Mouse (Mus musculus) liver, embryonic 11.5 days (tissue): ENCODE results near the gene Pacs2. TPM values are rescaled to one million over a fixed set of nuclear protein-coding genes. Genes with fewer than 3 reads are reported as not detected.

ENCODE experiments used
- ATAC-seq: fragments of 200-750 bp; cut with Nextera tagmentation; replicated peaks from 2 replicates; pipeline ENCODE4 v1.8.0; 2017; ENCODE audit warnings: moderate number of reproducible peaks, mild to moderate bottlenecking, moderate TSS enrichment, moderate library complexity; ENCODE audit not compliant: low FRiP score
- DNase-seq: peaks from one replicate; pipeline ENCODE4 v3.0.0-alpha.2; 2017; ENCODE audit warnings: low spot score
- H3K27ac ChIP-seq: fragments of 300-500 bp; sonication (generic); 2 replicates; pipeline ENCODE4 v1.5.1; 2014; ENCODE audit warnings: mild to moderate bottlenecking, low read depth, low read length, control low read depth
- H3K27me3 ChIP-seq: fragments of 300-500 bp; sonication (generic); replicated peaks from 2 replicates; pipeline ENCODE4 v1.6.1; 2014; ENCODE audit warnings: low read length, mixed read lengths; ENCODE audit not compliant: control insufficient read depth, insufficient read depth
- H3K36me3 ChIP-seq: fragments of 300-500 bp; sonication (generic); 2 replicates; pipeline ENCODE4 v1.6.1; 2014; ENCODE audit warnings: mild to moderate bottlenecking, low read length, moderate library complexity, mixed read lengths; ENCODE audit not compliant: control insufficient read depth, insufficient read depth
- H3K4me1 ChIP-seq: fragments of 300-500 bp; sonication (generic); replicated peaks from 2 replicates; pipeline ENCODE4 v1.6.1; 2014; ENCODE audit warnings: low read length, mixed read lengths; ENCODE audit not compliant: control insufficient read depth, insufficient read depth
- H3K4me2 ChIP-seq: fragments of 300-500 bp; sonication (generic); 2 replicates; pipeline ENCODE4 v1.6.1; 2014; ENCODE audit warnings: mild to moderate bottlenecking, control low read depth, moderate library complexity
- H3K4me3 ChIP-seq: fragments of 300-500 bp; sonication (generic); 2 replicates; pipeline ENCODE4 v1.5.1; 2014; ENCODE audit warnings: low read depth, low read length, control low read depth
- H3K9ac ChIP-seq: fragments of 300-500 bp; sonication (generic); 2 replicates; pipeline ENCODE4 v1.6.1; 2014; ENCODE audit warnings: low read depth, low read length, control low read depth
- H3K9me3 ChIP-seq: fragments of 300-500 bp; sonication (generic); 2 replicates; pipeline ENCODE4 v1.6.1; 2016; ENCODE audit warnings: low read length, inconsistent platforms, mixed read lengths; ENCODE audit not compliant: control insufficient read depth
- WGBS: fragments of 180-500 bp; shearing (Covaris S2); extraction: QIAGEN DNeasy Blood & Tissue Kit; methylation state at CpG from one replicate; pipeline ENCODE4 v1.1.7; 2014; 5-methylcytosine and 5-hydroxymethylcytosine counted together
- polyA plus RNA-seq: library from polyadenylated mRNA; unstranded; fragments of >200 nt; fragmentation: Nextera tagmentation; extraction: Ambion mirVana; gene quantifications from 2 replicates; pipeline ENCODE4 v1.2.1, GENCODE M21; 2014

Gene Pacs2
- polyA plus RNA-seq, 1 experiment from 2014 or later = 11.9 TPM

- H3K9ac ChIP-seq = peak overlapping the region; percentile 100
- ATAC-seq (peak; percentile 11; the same call in 1 of the 2 replicates), DNase-seq (peak; percentile 63)
- H3K9me3 ChIP-seq = no peaks in the 10 kb centered on the region
- peaks cover 37% of the 10 kb centered on the region for H3K4me1 ChIP-seq
- H3K4me2 ChIP-seq = peak overlapping the region; percentile 91
- peak overlapping the region; percentile 93 for H3K27ac ChIP-seq
- WGBS = under 1% methylated on average over 51 of the region's 60 CpGs
- peaks cover 10% of the 10 kb centered on the region for H3K36me3 ChIP-seq
- peak overlapping the region; percentile 100 for H3K4me3 ChIP-seq
- no peaks in the 10 kb centered on the region for H3K27me3 ChIP-seq
These were observed 84.3 kb downstream of the Pacs2 start for GRCm38 (mm10) chr12:113098530-113099151.

- whole genome bisulfite sequencing = 25% methylated on average over 6 of the region's 6 CpGs
- H3K36me3 ChIP-seq = peaks cover 10% of the 10 kb centered on the region
- H3K27ac ChIP-seq = peak overlapping the region; percentile 93; the same call in 1 of the 2 replicates
- DNase-seq = no peak
- peak overlapping the region; percentile 100 for H3K9ac ChIP-seq
- H3K27me3 ChIP-seq = no peaks in the 10 kb centered on the region
- H3K9me3 ChIP-seq = no peaks in the 10 kb centered on the region
- H3K4me1 ChIP-seq = peaks cover 44% of the 10 kb centered on the region
- H3K4me2 ChIP-seq = peak overlapping the region; percentile 91
- peak overlapping the region; percentile 100 for H3K4me3 ChIP-seq
- peak; percentile 19; the same call in 1 of the 2 replicates for ATAC-seq
These were observed 85.3 kb downstream of the Pacs2 start for GRCm38 (mm10) chr12:113099470-113100237.

GRCm38 (mm10) chr12:113100448-113101076 is 86.3 kb downstream of the Pacs2 start:
- DNase-seq (no peak), ATAC-seq (no peak)
- Histone ChIP-seq H3K27me3 (no peaks in the 10 kb centered on the region), H3K4me2 (peak overlapping the region; percentile 91), H3K27ac (peak overlapping the region; percentile 19; the same call in 1 of the 2 replicates), H3K4me1 (peaks cover 44% of the 10 kb centered on the region), H3K36me3 (peaks cover 13% of the 10 kb centered on the region), H3K4me3 (no peak overlapping the region), H3K9ac (no peak overlapping the region; the same call in 1 of the 2 replicates), H3K9me3 (no peaks in the 10 kb centered on the region)
- 78% methylated on average over 5 of the region's 5 CpGs for WGBS

- Histone ChIP-seq H3K9me3 (no peaks in the 10 kb centered on the region; the same call in 1 of the 2 replicates), H3K4me2 (no peak overlapping the region), H3K4me3 (no peak overlapping the region), H3K36me3 (peaks cover 15% of the 10 kb centered on the region), H3K27me3 (no peaks in the 10 kb centered on the region), H3K27ac (no peak overlapping the region), H3K4me1 (peaks cover 48% of the 10 kb centered on the region), H3K9ac (no peak overlapping the region)
- DNase-seq = no peak
- 76% methylated on average over 9 of the region's 9 CpGs for WGBS
- ATAC-seq = no peak
These were observed 87.1 kb downstream of the Pacs2 start for GRCm38 (mm10) chr12:113101251-113101960.

GRCm38 (mm10) chr12:113102461-113102860 is 88.2 kb downstream of the Pacs2 start:
- H3K4me1 ChIP-seq = peaks cover 56% of the 10 kb centered on the region
- WGBS = 60% methylated on average over 6 of the region's 6 CpGs
- no peaks in the 10 kb centered on the region for H3K27me3 ChIP-seq
- no peak overlapping the region for H3K4me3 ChIP-seq
- H3K9ac ChIP-seq = no peak overlapping the region
- ATAC-seq (peak; percentile 27; the same call in 1 of the 2 replicates), DNase-seq (no peak)
- no peak overlapping the region for H3K27ac ChIP-seq
- H3K36me3 ChIP-seq = peaks cover 18% of the 10 kb centered on the region
- no peak overlapping the region for H3K4me2 ChIP-seq
- H3K9me3 ChIP-seq = no peaks in the 10 kb centered on the region; the same call in 1 of the 2 replicates

GRCm38 (mm10) chr12:113103846-113104451 is 89.6 kb downstream of the Pacs2 start:
- peaks cover 67% of the 10 kb centered on the region for H3K4me1 ChIP-seq
- H3K36me3 ChIP-seq = peaks cover 18% of the 10 kb centered on the region
- ATAC-seq (no peak), DNase-seq (no peak)
- WGBS = 74% methylated on average over 8 of the region's 8 CpGs
- H3K9me3 ChIP-seq = no peaks in the 10 kb centered on the region; the same call in 1 of the 2 replicates
- H3K4me3 ChIP-seq = no peak overlapping the region
- H3K27me3 ChIP-seq = no peaks in the 10 kb centered on the region
- no peak overlapping the region for H3K4me2 ChIP-seq
- no peak overlapping the region for H3K9ac ChIP-seq
- H3K27ac ChIP-seq = no peak overlapping the region

GRCm38 (mm10) chr12:113106386-113106785 is 92.1 kb downstream of the Pacs2 start:
- ATAC-seq (no peak), DNase-seq (no peak)
- Histone ChIP-seq H3K4me2 (peak overlapping the region; percentile 58), H3K9ac (no peak overlapping the region), H3K4me1 (peaks cover 57% of the 10 kb centered on the region), H3K36me3 (peaks cover 11% of the 10 kb centered on the region; the same call in 1 of the 2 replicates), H3K4me3 (no peak overlapping the region), H3K27ac (peak overlapping the region; percentile 91), H3K9me3 (no peaks in the 10 kb centered on the region; the same call in 1 of the 2 replicates), H3K27me3 (no peaks in the 10 kb centered on the region)
- 85% methylated on average over 6 of the region's 6 CpGs for WGBS
